Mouse (Mus musculus): ENCODE measurements around the gene Hsdl2.
"Not testable (repeated sequence)": the region's sequence is repeated elsewhere in the genome, so short reads cannot be mapped to it uniquely, and the experiment has no call there.

The Hsdl2 gene

DNA sequence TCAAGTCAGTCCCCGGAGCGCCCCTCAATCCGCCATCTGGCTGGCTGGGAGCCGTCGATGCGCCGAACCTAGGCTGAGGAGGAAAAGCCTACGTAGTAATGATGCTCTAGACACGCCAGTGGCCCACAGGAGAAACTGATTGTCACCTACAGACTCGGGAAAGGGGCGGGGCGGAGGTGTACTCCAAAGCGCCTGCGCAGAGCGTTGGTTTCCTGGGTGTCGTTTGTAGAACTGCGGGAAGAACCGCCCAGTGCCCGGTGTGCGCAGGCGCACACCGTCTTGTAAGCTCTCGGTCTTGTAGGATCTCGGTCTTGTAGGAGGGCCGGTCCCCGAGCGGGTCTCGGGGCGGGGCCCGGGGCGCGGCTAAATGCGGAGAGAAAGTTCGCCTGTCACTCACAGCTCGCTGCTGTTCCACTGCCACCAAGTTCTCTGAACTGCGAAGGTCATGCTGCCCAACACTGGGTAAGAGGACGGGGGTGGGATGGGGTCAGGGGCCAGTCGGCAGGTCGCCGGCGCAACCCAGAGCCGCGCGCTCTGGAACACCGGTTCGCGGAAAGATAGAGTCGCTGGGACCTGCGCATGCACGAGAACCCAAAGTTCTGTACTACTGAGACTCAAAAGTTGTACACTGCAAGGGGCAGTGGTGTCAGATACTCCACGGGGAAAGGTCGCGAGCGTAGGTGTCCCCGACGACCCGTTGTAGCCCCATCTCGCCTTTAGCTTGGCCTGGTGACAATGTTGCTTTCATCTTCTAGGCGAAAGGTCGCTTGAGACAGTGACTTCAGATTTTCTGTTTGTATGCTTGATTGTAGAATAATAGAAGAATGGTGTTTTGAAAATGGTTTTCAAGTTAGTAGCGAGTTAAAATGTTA is at the start of gene Hsdl2:
TSS of gene Hsdl2 (plus strand) at position 250 of the 872 bp plus-strand sequence.
- DNase-seq (ENCODE audit: low spot score) = peak; percentile 99

DNA sequence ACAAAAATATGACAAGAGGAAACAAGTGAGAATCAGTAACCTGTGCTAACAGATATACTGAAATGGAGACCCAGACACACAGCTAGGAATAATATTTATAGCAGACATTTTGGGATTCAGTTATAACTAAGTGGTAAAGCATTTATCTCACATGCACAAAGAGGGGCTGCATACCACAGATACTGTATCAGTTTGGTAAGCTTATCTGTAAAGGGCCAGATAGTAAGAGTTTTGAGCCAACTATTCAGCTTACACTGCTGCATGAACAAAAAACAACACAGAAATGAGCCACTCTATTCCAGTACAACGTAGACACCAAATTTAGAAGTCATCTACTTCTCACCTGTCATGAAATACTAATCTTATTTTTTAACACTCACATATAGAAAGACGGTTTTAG is 48.1 kb upstream of the Hsdl2 start:
- DNase-seq (ENCODE audit: low spot score) = no peak

- DNase-seq (ENCODE audit: low spot score) = no peak
These were observed 45.7 kb upstream of the Hsdl2 start for GRCm38 (mm10) chr4:59535624-59536023.

- no peak for DNase-seq (ENCODE audit: low spot score)
These were observed 45.1 kb upstream of the Hsdl2 start for GRCm38 (mm10) chr4:59536281-59536680.

DNA sequence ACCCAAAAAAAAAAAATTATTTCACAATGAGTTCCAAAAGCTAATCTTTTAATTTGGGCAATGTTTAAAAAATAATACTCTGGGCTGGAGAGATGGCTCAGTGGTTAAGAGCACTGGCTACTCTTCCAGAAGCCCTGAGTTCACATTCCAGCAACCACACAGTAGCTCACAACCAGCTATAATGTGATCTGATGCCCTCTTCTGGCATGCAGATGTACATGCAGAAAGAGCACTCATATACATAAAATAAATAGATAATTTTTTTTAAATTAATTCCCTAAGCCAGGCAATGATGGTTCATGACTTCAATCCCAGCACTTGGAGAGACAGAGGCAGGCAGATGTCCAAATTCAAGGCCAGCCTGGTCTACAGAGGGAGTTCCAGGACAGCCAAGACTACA is 38.4 kb upstream of the Hsdl2 start:
- no peak for DNase-seq (ENCODE audit: low spot score)

- no peak for DNase-seq (ENCODE audit: low spot score)
These were observed 36.7 kb upstream of the Hsdl2 start for GRCm38 (mm10) chr4:59544654-59545053.

GRCm38 (mm10) chr4:59546285-59547071 is 34.9 kb upstream of the Hsdl2 start:
- no peak for DNase-seq (ENCODE audit: low spot score)

GRCm38 (mm10) chr4:59547136-59547889 is 34.0 kb upstream of the Hsdl2 start:
- no peak for DNase-seq (ENCODE audit: low spot score)

DNA sequence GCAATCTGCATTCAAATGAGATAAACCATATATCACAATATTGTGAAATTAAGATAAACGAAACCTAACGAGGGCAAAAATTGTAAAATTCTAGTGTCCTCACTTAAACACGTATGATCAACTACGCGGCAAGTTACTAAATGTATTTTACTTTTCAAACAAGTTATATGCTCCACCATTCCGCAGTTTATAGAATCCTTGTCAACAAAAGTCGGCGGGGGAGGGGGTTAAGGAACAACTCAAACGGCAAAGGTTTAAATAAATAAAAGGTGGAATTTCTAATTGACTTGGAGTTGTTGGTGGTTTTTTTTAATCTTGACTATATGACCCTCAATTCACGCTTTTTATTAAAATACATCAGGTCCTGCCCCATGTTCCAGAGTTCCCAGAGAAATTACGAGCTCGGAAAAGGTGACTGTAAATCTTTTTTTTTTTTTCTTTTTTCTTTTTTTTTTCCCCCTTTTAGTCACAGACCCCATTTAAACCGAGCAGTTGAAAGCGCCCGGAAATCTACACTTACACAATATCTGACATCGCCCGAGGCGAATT is 33.3 kb upstream of the Hsdl2 start:
- no peak for DNase-seq (ENCODE audit: low spot score)

- peak; percentile 79 for DNase-seq (ENCODE audit: low spot score)
These were observed 32.7 kb upstream of the Hsdl2 start for GRCm38 (mm10) chr4:59548560-59549174.

GRCm38 (mm10) chr4:59549175-59549976 is 32.0 kb upstream of the Hsdl2 start, which contains the start of gene Ptbp3:
Gene Ptbp3 (minus strand): TSS chr4:59549364.
- peak; percentile 94 for DNase-seq (ENCODE audit: low spot score)

GRCm38 (mm10) chr4:59549977-59550560 is 31.3 kb upstream of the Hsdl2 start:
- no peak for DNase-seq (ENCODE audit: low spot score)

DNA sequence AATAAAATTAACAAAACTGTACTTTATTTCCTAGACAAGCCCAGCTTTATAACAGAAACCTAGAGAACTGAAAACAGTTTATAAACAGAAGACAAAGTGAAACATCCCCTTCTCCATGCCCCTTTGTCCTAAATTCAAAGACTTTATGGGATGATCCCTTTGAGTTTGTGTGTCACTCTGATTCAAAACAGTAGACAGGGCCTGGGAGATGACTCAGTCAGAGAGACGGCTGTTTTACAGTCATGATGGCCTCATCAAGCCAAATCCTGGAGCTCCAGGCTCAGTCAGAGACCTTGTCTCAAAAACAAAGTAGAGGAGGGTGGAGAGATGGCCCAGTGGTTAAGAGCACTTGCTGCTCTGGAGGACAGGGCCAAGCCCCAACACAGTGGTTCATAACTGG is 29.5 kb upstream of the Hsdl2 start:
- no peak for DNase-seq (ENCODE audit: low spot score)

DNA sequence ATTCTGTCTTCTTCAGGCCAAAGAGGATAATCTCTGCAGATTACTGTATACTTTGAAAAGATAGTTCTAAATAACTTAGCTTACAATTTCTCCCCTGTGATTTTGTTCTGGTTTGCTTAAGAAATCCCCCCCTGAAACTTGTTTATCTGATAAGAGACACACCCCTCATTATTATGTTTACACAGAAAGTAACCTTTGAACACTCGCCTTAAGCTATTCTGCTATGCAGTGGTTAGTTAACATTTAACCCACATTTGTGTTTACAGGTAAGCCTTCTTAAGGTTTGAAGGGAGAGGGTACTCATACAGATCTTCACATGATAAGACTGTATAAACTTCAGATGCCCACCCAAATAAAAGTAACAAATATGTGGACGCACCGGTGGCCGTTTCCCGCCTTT is 28.5 kb upstream of the Hsdl2 start:
- DNase-seq (ENCODE audit: low spot score) = no peak

- DNase-seq (ENCODE audit: low spot score) = no peak
These were observed 27.8 kb upstream of the Hsdl2 start for GRCm38 (mm10) chr4:59553576-59553975.

- no peak for DNase-seq (ENCODE audit: low spot score)
These were observed 26.2 kb upstream of the Hsdl2 start for GRCm38 (mm10) chr4:59555177-59555576.

DNA sequence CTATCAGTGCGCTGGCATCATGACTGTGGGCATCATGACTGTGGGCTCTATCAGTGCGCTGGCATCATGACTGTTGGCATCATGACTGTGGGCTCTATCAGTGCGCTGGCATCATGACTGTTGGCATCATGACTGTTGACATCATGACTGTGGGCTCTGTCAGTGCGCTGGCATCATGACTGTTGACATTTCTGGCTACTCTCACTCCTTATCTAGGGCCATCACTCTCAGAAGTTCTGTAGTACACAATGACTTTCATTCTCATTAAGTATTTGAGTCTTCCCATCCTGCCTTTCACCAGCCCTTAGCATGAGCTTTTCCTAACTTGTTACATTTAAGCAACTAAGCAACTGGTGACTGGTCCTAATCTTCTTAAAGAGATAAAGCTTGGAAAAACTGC is 24.0 kb upstream of the Hsdl2 start:
- not testable (repeated sequence) for DNase-seq (ENCODE audit: low spot score)

- DNase-seq (ENCODE audit: low spot score) = no peak
These were observed 23.2 kb upstream of the Hsdl2 start for GRCm38 (mm10) chr4:59558096-59558720.

DNA sequence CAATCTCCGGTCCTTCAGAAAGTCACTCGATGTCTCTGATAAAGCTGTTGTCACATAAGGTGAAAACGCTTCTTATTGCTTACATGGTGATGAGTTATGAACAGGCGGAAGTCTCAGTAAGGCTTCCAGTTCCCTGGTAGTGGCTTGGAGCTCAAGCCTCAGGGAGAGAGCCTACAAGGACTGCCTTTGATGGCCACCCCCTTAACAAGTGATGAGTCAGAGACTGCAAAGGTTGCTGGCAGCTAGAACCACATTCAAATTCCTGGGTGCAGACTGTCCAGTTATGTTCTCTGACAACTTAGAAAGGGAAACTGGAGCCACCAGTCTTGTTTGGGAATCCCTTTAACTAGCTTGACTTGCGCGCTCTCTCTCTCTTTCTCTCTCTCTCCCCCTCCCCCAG is 21.2 kb upstream of the Hsdl2 start:
- DNase-seq (ENCODE audit: low spot score) = no peak

DNA sequence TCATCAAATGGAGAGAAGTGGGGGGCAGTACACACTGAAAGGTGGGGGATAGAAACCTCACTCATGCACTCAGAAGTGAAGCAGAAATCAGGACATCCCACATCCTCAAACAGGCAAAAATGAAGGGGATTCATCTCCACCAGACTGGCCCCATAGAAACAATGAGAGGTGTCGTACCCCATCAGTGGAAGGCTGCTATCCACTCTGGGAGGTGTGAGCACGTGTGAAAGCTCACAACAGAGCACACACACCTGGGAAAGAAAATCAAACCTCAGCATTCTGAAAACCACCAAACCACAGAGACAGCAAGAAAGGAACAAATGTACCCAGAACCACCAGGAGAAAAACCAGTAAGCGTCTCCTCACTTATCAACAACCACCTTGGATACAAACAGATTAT is 17.2 kb upstream of the Hsdl2 start:
- no peak for DNase-seq (ENCODE audit: low spot score)
